Mouse (Mus musculus) skeletal muscle tissue, adult 2 months (tissue): ENCODE measurements at regions not wholly inside any gene's neighbourhood (a gene's known extent, or its start where the extent isn't known, plus 50 kb on each side); places are given as distances from the start of the nearest gene placed in this dataset.
"Not testable (repeated sequence)": the region's sequence is repeated elsewhere in the genome, so short reads cannot be mapped to it uniquely, and the experiment has no call there.

Source experiments
- DNase-seq: peaks from one replicate; pipeline ENCODE4 v3.0.0-alpha.2; 2012; ENCODE audit warnings: low read depth, low spot score

- DNase-seq: no peak
Measured at GRCm38 (mm10) chr4:110038696-110039095, 60.8 kb downstream of the Dmrta2 start.

GRCm38 (mm10) chr4:110044851-110045618 lies 67.2 kb downstream of the Dmrta2 start:
- DNase-seq: no peak

- no peak for DNase-seq
Measured at GRCm38 (mm10) chr4:110045651-110046269, 67.9 kb downstream of the Dmrta2 start.

GRCm38 (mm10) chr4:110046270-110046651 lies 68.4 kb downstream of the Dmrta2 start:
- no peak for DNase-seq

- DNase-seq: peak; percentile 7
Measured at GRCm38 (mm10) chr4:110050393-110051280, 72.8 kb downstream of the Dmrta2 start.

- DNase-seq: no peak
Measured at GRCm38 (mm10) chr4:110051281-110051665, 73.4 kb downstream of the Dmrta2 start.

GRCm38 (mm10) chr4:110051872-110052271 lies 74.0 kb downstream of the Dmrta2 start:
- no peak for DNase-seq

GRCm38 (mm10) chr4:110052998-110053397 lies 75.1 kb downstream of the Dmrta2 start:
- no peak for DNase-seq

- no peak for DNase-seq
Measured at GRCm38 (mm10) chr4:110073836-110074235, 96.0 kb downstream of the Dmrta2 start.

- no peak for DNase-seq
Measured at GRCm38 (mm10) chr4:110083371-110083770, 105.5 kb downstream of the Dmrta2 start.

- DNase-seq: peak; percentile 2
Measured at GRCm38 (mm10) chr4:110087570-110088247, 109.9 kb downstream of the Dmrta2 start.

- DNase-seq: no peak
Measured at GRCm38 (mm10) chr4:110093040-110093820, 115.4 kb downstream of the Dmrta2 start.

- DNase-seq: no peak
Measured at GRCm38 (mm10) chr4:110094541-110094940, 116.7 kb downstream of the Dmrta2 start.

GRCm38 (mm10) chr4:110095760-110096593 lies 118.1 kb downstream of the Dmrta2 start:
- no peak for DNase-seq

- DNase-seq: not testable (repeated sequence)
Measured at GRCm38 (mm10) chr4:110104119-110104518, 126.3 kb downstream of the Dmrta2 start.

- no peak for DNase-seq
Measured at GRCm38 (mm10) chr4:110106620-110107243, 128.9 kb downstream of the Dmrta2 start.

- no peak for DNase-seq
Measured at GRCm38 (mm10) chr4:110119438-110119837, 141.6 kb downstream of the Dmrta2 start.

GRCm38 (mm10) chr4:110119874-110120273 lies 142.0 kb downstream of the Dmrta2 start:
- DNase-seq: no peak

GRCm38 (mm10) chr4:110120761-110121160 lies 142.9 kb downstream of the Dmrta2 start:
- DNase-seq: no peak
